Mouse (Mus musculus) central nervous system, embryonic 18 days (tissue): ENCODE results near the gene Gm13762. TPM values are rescaled to one million over a fixed set of nuclear protein-coding genes. Genes with fewer than 3 reads are reported as not detected.

Source experiments
- polyA plus RNA-seq: library from polyadenylated mRNA; depleted of rRNA; stranded (reverse); fragments of >200 nt; gene quantifications from 2 replicates; pipeline ENCODE4 v1.2.3, GENCODE M21; 2012; rRNA removed

The Gm13762 gene
- not detected in 2 replicates for polyA plus RNA-seq

DNA sequence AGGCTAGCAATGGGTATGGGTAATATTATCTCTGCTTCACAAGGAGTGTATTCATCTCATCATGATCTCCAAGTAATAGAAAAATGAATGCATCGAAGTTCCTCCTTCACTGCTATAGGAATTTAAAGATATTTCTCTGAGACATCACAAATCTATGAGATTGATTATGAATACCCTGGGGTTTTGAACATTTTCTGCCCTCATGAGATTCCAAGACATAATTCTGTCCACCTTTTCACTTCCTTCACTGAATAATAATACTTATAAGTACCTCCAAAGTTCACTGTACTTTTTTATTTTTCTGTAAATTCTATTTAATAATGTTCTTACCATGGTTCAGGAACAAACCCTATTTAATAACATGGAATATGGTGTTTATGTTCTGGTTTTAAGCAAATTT lies at the start of gene Gm13762:
Gene Gm13762 (minus strand): TSS at position 101 of the 400 bp plus-strand sequence.

DNA sequence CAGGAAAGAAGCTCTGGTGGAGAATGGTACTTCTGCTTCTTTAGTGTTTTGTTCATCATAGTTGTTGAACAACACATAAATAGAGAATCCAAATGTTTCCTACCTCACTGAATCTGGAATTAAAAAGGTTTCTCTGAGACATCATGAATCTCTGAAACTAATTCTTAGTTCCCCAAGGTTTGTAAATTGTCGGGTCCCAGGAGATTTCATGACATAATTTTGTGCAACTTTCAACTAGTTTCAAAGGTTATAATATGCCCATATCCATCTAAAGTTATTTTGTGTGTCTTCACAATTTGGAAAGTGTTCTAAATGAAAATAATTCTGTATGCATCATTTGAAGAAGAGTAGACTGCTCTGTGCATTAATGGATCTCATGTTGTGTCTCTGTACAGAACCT lies 38.2 kb upstream of the Gm13762 start, which contains the start of gene Olfr1216:
Gene Olfr1216 (minus strand): TSS at position 101 of the 400 bp plus-strand sequence.

DNA sequence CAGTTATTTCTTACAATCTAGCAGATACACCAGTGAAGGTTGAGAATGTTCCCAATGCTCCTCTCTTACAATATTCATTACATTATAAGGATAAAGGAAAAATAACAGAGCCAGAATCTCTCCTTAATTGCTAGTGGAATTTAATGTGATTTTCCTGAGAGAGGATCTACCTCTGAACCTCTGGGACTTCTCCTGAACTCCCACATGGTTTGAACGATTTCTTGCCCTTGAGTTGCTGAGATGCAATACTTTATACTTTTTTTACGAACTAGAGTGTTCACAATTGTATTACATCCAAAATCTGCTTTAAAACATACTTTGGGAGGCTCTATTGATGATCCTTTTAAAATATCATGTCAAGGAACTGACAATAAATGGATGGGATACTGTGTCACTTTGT lies 26.8 kb upstream of the Gm13762 start, which contains the start of gene Olfr1215:
Gene Olfr1215 (minus strand): TSS at position 101 of the 400 bp plus-strand sequence.

DNA sequence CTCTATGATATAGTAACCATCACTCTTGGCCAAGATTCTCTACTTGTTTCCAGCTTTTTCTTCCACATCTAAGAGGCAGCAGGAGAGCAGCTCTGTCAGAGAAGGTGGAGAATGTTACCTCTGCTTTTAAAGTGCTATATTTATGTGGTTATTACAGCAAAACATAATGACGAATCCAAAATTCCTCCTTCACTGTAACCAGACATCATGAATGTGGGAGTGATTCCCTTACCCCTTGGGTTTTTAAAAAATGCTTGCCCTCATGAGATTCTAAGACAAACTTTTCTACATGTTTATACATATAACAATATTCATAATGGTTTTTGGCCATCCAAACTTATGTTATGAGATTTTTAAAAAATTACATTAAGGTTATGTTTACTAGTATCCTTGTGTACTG lies 12.5 kb upstream of the Gm13762 start, which contains the start of gene Olfr1214:
Gene Olfr1214 (minus strand): TSS at position 101 of the 400 bp plus-strand sequence.

DNA sequence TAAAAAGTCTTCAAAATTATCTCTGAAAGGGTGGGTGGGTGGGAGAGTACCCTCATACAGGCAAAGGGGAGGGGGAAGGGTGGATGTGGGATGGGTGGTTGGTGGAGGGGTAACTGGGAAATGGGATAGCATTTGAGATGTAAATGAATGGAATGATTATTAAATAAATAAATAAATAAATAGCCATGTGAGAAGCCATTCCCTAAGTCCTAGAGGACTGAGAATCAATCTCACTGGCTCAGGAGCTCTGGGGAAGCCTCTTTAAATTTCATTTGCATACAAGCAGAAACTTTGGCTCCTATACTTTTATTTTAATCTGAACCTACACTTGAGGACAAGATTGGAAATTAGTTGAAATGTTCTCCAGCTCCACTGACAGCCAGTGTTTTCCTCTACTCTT lies 26.4 kb downstream of the Gm13762 start, which contains the start of gene Olfr1212:
Gene Olfr1212 (plus strand): TSS at position 301 of the 400 bp plus-strand sequence.

DNA sequence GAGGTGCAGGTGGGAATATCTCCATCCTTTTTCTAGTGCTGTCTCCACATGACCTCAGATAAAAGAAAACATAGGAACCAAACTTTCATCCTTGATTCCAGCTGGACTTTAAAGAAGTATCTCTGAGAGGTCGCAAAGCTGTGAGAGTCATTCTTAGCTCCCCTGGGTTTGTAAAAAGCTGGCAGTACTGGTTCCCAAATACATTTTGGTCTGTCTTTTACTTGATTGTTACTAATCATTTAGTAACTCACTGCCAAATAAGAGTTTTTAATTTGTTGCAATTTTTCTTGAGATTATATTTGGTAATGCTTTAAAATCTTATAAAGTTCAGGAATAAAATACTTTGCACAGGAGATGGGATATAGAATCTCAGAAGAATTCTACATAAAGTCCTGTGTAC lies 42.1 kb downstream of the Gm13762 start, which contains the start of gene Olfr1211:
Gene Olfr1211 (minus strand): TSS at position 101 of the 400 bp plus-strand sequence.

Other genes starting within 250 kb of the Gm13762 start
- not detected in 2 replicates for gene Olfr1197, start 247.9 kb downstream of the Gm13762 start, polyA plus RNA-seq
- not detected in 2 replicates for gene Olfr1198, start 228.9 kb downstream of the Gm13762 start, polyA plus RNA-seq
- not detected in 2 replicates for gene Olfr1199, start 219.8 kb downstream of the Gm13762 start, polyA plus RNA-seq
- not detected in 2 replicates for gene Olfr1200, start 209.8 kb downstream of the Gm13762 start, polyA plus RNA-seq
- not detected in 2 replicates for gene Olfr1201, start 187.2 kb downstream of the Gm13762 start, polyA plus RNA-seq
- gene Olfr1202, start 165.8 kb downstream of the Gm13762 start, polyA plus RNA-seq, result not detected in 2 replicates
- gene Olfr1205, start 150.5 kb downstream of the Gm13762 start, polyA plus RNA-seq, result not detected in 2 replicates
- gene Olfr1204, start 131.0 kb downstream of the Gm13762 start, polyA plus RNA-seq, result not detected in 2 replicates
- gene Olfr1206, start 117.0 kb downstream of the Gm13762 start, polyA plus RNA-seq, result not detected in 2 replicates
- gene Olfr1208, start 78.0 kb downstream of the Gm13762 start, polyA plus RNA-seq, result not detected in 2 replicates
- not detected in 2 replicates for gene Olfr1209, start 65.1 kb downstream of the Gm13762 start, polyA plus RNA-seq
- not detected in 2 replicates for gene Olfr1211, start 42.2 kb downstream of the Gm13762 start, polyA plus RNA-seq
- gene Olfr1212, start 26.3 kb downstream of the Gm13762 start, polyA plus RNA-seq, result not detected in 2 replicates
- not detected in 2 replicates for gene Olfr1214, start 12.4 kb upstream of the Gm13762 start, polyA plus RNA-seq
- not detected in 2 replicates for gene Olfr1215, start 26.7 kb upstream of the Gm13762 start, polyA plus RNA-seq
- not detected in 2 replicates for gene Olfr1216, start 38.1 kb upstream of the Gm13762 start, polyA plus RNA-seq
- not detected in 2 replicates for gene Olfr1217, start 51.8 kb upstream of the Gm13762 start, polyA plus RNA-seq
- not detected in 2 replicates for gene Olfr1218, start 80.9 kb upstream of the Gm13762 start, polyA plus RNA-seq
- gene Olfr1219, start 103.2 kb upstream of the Gm13762 start, polyA plus RNA-seq, result not detected in 2 replicates
- gene Olfr1220, start 126.6 kb upstream of the Gm13762 start, polyA plus RNA-seq, result not detected in 2 replicates
- gene Olfr1221, start 137.0 kb upstream of the Gm13762 start, polyA plus RNA-seq, result not detected in 2 replicates
- not detected in 2 replicates for gene Olfr1222, start 152.8 kb upstream of the Gm13762 start, polyA plus RNA-seq
- gene Olfr1223, start 171.3 kb upstream of the Gm13762 start, polyA plus RNA-seq, result not detected in 2 replicates
- not detected in 2 replicates for gene Olfr1224-ps1, start 183.8 kb upstream of the Gm13762 start, polyA plus RNA-seq
- not detected in 2 replicates for gene Olfr1225, start 194.4 kb upstream of the Gm13762 start, polyA plus RNA-seq
- not detected in 2 replicates for gene Olfr1226, start 219.8 kb upstream of the Gm13762 start, polyA plus RNA-seq